Mouse (Mus musculus) bone marrow, adult 2 months (tissue): ENCODE data around the gene Lama2. TPM values are rescaled to one million over a fixed set of nuclear protein-coding genes. Genes with fewer than 3 reads are reported as not detected.

ENCODE experiments used
- H3K27ac ChIP-seq: fragments of 200-500 bp; 2 replicates; pipeline ENCODE4 v1.5.1; 2012; ENCODE audit warnings: low read depth, mild to moderate bottlenecking, control low read depth, inconsistent platforms, low read length; ENCODE audit not compliant: control insufficient read depth, poor library complexity, insufficient read depth
- H3K4me1 ChIP-seq: fragments of 200-500 bp; 2 replicates; pipeline ENCODE4 v1.6.1; 2011; ENCODE audit warnings: low read length; ENCODE audit not compliant: control insufficient read depth, insufficient read depth
- H3K4me3 ChIP-seq: fragments of 200-500 bp; replicated peaks from 2 replicates; pipeline ENCODE3; 2011; ENCODE audit warnings: mild to moderate bottlenecking, low read depth, low read length, control low read depth; ENCODE audit not compliant: control insufficient read depth
- CTCF ChIP-seq: fragments of 200-500 bp; IDR thresholded peaks from 2 replicates; pipeline ENCODE4 v1.5.1; 2011; ENCODE audit warnings: low read length, control low read depth; ENCODE audit not compliant: control insufficient read depth, insufficient read depth
- POLR2A ChIP-seq: fragments of 200-500 bp; IDR thresholded peaks from 2 replicates; pipeline ENCODE4 v1.6.1; 2011; ENCODE audit warnings: low read depth, mild to moderate bottlenecking, control low read depth, low read length, borderline replicate concordance; ENCODE audit not compliant: control insufficient read depth
- WGBS: fragments of 180-500 bp; shearing (Covaris S2); methylation state at CpG from one replicate; pipeline ENCODE4 v1.1.7; 2018; 5-methylcytosine and 5-hydroxymethylcytosine counted together
- polyA plus RNA-seq: library from polyadenylated mRNA; stranded (reverse); fragments of >200 nt; gene quantifications from 2 replicates; pipeline ENCODE4 v1.2.4, GENCODE M21; 2011; ENCODE audit warnings: low replicate concordance; ENCODE audit not compliant: missing spikeins, insufficient read depth, insufficient read length

Lama2 gene
- polyA plus RNA-seq, 1 experiment = 0.62 TPM

- 86% methylated on average over 5 of the region's 5 CpGs for WGBS
- H3K4me1 ChIP-seq = no peaks in the 10 kb centered on the region
- no peak overlapping the region for H3K4me3 ChIP-seq
- TF ChIP-seq CTCF (no peak), POLR2A (no peak)
- H3K27ac ChIP-seq = no peak overlapping the region
Measured at GRCm38 (mm10) chr10:27184185-27184584, 435.4 kb downstream of the Lama2 start.

DNA sequence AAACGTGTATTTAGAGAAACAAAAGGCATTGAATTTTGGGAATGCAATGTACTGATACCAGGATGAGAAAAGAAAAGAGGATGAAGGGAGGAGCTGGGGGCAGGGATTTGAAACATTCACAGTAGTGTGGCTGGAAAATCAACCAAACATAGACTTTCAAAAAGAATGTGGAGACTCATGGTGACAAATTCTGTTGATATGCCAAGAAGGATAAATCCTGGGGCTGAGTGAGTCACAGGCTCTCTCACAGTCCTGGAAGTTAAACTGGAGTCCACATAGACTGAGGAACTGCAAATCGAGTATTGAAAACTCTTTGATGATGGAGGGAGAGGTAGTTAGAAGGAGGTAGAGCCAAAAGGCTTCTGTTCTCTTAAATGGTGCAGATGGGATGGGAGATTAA is 445.3 kb downstream of the Lama2 start:
- Histone ChIP-seq H3K4me1 (no peaks in the 10 kb centered on the region), H3K4me3 (no peak overlapping the region), H3K27ac (no peak overlapping the region)
- 49% methylated on average over 2 of the region's 2 CpGs for WGBS
- TF ChIP-seq CTCF = no peak
- no peak for TF ChIP-seq POLR2A

- WGBS = 69% methylated on average over 3 of the region's 3 CpGs
- Histone ChIP-seq H3K4me3 (no peak overlapping the region), H3K27ac (no peak overlapping the region), H3K4me1 (no peaks in the 10 kb centered on the region)
- TF ChIP-seq POLR2A (no peak), CTCF (no peak)
Measured at GRCm38 (mm10) chr10:27164738-27165137, 454.8 kb downstream of the Lama2 start.

DNA sequence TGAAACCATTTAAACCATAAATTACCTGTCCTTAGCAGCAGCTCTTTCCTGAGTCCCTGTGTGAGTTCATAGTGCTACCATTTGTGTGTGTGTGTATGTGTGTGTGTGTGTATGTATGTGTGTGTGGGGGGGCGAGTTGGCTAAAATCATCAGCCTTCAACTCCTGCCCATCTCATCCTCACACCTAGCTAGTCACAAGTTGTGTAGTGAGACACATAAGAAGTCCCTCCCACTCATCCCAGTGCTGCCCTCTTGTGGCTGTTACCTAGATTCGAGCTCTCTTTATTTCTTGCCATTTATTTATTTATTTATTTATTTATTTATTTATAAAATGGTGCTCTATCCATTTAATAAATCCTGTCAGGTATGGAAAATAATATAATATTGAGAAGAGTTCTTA is 457.2 kb downstream of the Lama2 start:
- Histone ChIP-seq H3K4me1 (no peaks in the 10 kb centered on the region), H3K27ac (no peak overlapping the region), H3K4me3 (no peak overlapping the region)
- WGBS = 71% methylated on average over 2 of the region's 2 CpGs
- TF ChIP-seq CTCF = no peak
- no peak for TF ChIP-seq POLR2A

DNA sequence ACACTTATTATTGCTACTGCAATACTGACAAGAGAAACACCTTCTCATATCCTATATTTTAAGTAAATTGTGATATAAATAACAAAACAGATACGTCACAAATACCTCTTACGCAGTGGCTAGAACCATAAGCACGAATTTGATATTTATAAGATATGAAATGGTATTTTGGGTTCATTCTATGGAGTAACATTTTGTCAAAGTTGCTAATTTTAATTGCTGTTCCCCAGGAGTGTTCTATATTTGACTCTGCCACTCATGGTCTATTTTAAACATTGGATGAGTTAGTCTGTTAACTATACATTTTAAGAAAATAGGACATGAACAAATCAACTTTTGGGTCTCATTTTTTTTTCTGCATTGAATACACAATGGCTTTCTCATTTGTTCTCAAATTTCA is 469.3 kb downstream of the Lama2 start:
- H3K4me3 ChIP-seq = no peak overlapping the region
- H3K4me1 ChIP-seq = no peaks in the 10 kb centered on the region
- TF ChIP-seq CTCF (no peak), POLR2A (no peak)
- H3K27ac ChIP-seq = no peak overlapping the region
- 81% methylated on average over 3 of the region's 3 CpGs for WGBS

DNA sequence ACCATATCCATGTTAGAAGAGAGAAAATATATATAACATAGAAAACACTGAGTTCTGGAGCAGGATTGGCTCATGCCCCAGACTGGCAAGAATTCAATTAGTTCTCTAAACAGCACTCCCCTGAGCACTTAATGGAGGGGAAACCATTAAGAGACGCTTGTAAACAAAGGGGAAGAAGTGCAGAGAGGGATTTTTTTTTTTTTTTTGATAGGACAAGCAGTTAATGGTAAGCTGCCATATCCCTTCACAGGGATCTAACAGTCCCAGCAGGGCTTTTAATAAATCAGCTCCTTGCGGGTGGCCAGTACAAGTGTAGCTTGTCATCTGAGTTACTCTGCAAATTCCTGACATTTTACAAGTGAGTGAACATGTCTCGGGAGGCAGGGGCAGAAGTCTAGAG is 479.1 kb downstream of the Lama2 start:
- H3K27ac ChIP-seq = no peak overlapping the region
- no peak for TF ChIP-seq POLR2A
- TF ChIP-seq CTCF = no peak
- WGBS = 56% methylated on average over 3 of the region's 3 CpGs
- no peak overlapping the region for H3K4me3 ChIP-seq
- H3K4me1 ChIP-seq = no peaks in the 10 kb centered on the region

GRCm38 (mm10) chr10:27135768-27136167 is 483.8 kb downstream of the Lama2 start:
- TF ChIP-seq CTCF = no peak
- TF ChIP-seq POLR2A = no peak
- WGBS = 85% methylated on average over 1 of the region's 1 CpGs
- H3K27ac ChIP-seq = no peak overlapping the region
- no peaks in the 10 kb centered on the region for H3K4me1 ChIP-seq
- H3K4me3 ChIP-seq = no peak overlapping the region

DNA sequence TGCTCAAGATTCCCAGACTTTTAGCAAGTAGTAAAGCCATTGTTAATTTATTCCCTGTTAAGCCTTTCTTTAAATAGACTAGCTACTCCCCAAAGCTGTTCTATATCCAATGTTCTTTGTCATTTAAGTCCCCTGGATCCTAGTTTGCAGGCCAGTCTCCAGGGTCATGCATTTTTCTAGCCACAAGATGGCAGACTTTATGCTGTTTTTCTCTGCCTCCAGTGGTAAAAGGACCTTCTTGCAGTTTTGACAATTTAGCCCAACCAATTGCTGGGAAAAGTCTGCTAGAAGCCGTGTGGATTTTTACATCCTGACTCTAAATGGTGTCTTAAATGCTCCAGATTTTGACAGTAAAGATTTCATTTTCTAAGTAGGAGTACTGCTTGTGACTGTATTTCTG is 486.4 kb downstream of the Lama2 start:
- whole genome bisulfite sequencing = 12% methylated on average over 1 of the region's 1 CpGs

GRCm38 (mm10) chr10:27127454-27127853 is 492.1 kb downstream of the Lama2 start:
- TF ChIP-seq CTCF (no peak), POLR2A (no peak)
- 44% methylated on average over 2 of the region's 2 CpGs for WGBS
- no peaks in the 10 kb centered on the region for H3K4me1 ChIP-seq
- no peak overlapping the region for H3K4me3 ChIP-seq
- H3K27ac ChIP-seq = no peak overlapping the region

More for the DNA sequence above, 486.4 kb downstream of the Lama2 start:
- H3K4me3 ChIP-seq = no peak overlapping the region
- TF ChIP-seq POLR2A (no peak), CTCF (no peak)
- no peaks in the 10 kb centered on the region for H3K4me1 ChIP-seq
- H3K27ac ChIP-seq = no peak overlapping the region
